Mouse (Mus musculus): Measurements from ENCODE around the gene Jdp2. TPM values are rescaled to one million over a fixed set of nuclear protein-coding genes. Genes with fewer than 3 reads are reported as not detected.

The Jdp2 gene
- polyA plus RNA-seq, 1 experiment from 2014 or later: 0.56 TPM

DNA sequence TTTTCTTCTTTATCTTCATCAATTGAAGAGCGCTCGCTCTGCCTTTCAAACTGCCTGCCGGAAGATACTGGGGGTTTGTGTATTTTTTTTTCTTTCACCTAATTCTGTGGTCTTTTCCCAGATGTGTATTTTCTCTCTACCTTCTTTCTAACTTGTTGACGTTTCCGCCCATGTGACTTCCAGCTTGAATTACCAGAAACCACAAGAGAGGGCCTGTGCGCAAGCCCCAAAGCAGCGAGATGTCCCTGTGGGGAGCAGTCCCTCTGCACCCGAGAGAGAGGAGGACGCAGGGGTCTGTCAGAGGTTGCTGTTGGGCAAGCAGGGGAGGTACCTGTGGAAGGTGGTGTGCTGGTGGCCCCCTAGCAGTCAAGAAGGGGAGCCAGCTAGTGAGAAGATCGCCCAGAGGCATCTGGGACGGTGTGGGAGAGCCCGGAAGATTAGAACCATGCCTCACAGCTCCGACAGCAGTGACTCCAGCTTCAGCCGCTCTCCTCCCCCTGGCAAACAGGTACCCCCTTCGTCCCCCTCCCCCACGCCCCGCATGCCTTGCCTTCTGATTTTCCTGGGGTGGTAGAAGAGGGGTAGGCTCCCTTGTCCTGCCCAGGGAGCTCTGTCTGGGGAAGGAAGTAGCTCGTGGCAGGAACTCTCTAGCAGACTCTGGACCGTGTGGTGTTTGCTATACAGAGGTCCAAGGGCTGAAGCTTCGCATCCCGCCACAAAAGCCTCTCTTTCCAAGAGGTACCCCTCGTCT is 87.8 kb downstream of the Jdp2 start, which contains the start of gene Batf:
TSS of gene Batf (plus strand) at position 204 of the 751 bp plus-strand sequence.
- ATAC-seq: no peak

DNA sequence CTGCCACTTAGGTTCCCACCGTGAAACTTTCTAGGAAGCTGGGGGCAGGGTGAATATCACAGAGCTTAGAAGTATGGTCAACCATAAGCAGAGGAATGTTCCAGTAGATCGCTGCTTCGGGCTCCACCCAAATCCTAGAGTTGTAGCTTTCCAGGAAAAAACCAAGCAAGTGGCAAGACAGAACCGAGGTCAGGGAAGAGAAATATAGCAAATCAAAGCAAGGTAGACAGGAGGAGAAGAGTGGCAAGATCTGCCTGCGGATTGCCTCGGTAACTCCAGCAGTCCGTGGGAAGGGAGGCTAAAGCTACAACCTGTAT is 88.3 kb downstream of the Jdp2 start:
- H3K36me3 ChIP-seq (ENCODE audit: control insufficient read depth, insufficient read depth): no peaks in the 10 kb centered on the region
- no peak overlapping the region for H3K4me2 ChIP-seq (ENCODE audit: low read length)
- no peak overlapping the region for H3K27ac ChIP-seq (ENCODE audit: low read length)
- WGBS: 87% methylated on average over 7 of the region's 7 CpGs
- H3K4me3 ChIP-seq (replicated peaks; ENCODE audit: low read length): no peak overlapping the region
- H3K9ac ChIP-seq (replicated peaks; ENCODE audit: low read depth, low read length): no peak overlapping the region
- no peaks in the 10 kb centered on the region for H3K4me1 ChIP-seq (replicated peaks; ENCODE audit: control insufficient read depth, insufficient read depth, low read length)
- ATAC-seq: no peak
- H3K27me3 ChIP-seq (replicated peaks; ENCODE audit: control insufficient read depth, insufficient read depth, low read length): no peaks in the 10 kb centered on the region
- no peaks in the 10 kb centered on the region for H3K9me3 ChIP-seq (ENCODE audit: control insufficient read depth, low read length)

More for the DNA sequence above, 87.8 kb downstream of the Jdp2 start, which contains the start of gene Batf:
- WGBS: 50% methylated on average over 22 of the region's 22 CpGs
- H3K9ac ChIP-seq (replicated peaks; ENCODE audit: low read depth, low read length): no peak within 1 kb of the TSS
- no peaks in the 10 kb centered on the region for H3K4me1 ChIP-seq (replicated peaks; ENCODE audit: control insufficient read depth, insufficient read depth, low read length)
- no peak within 1 kb of the TSS for H3K4me3 ChIP-seq (replicated peaks; ENCODE audit: low read length)
- H3K27me3 ChIP-seq (replicated peaks; ENCODE audit: control insufficient read depth, insufficient read depth, low read length): no peaks in the 10 kb centered on the region
- H3K36me3 ChIP-seq (ENCODE audit: control insufficient read depth, insufficient read depth): no peaks in the 10 kb centered on the region
- H3K9me3 ChIP-seq (ENCODE audit: control insufficient read depth, low read length): no peaks in the 10 kb centered on the region
- 0 out of 2 replicates have a peak within 1 kb of the TSS, but pooled peaks have one; percentile 7 for H3K4me2 ChIP-seq (ENCODE audit: low read length)
- H3K27ac ChIP-seq (ENCODE audit: low read length): no peak within 1 kb of the TSS

DNA sequence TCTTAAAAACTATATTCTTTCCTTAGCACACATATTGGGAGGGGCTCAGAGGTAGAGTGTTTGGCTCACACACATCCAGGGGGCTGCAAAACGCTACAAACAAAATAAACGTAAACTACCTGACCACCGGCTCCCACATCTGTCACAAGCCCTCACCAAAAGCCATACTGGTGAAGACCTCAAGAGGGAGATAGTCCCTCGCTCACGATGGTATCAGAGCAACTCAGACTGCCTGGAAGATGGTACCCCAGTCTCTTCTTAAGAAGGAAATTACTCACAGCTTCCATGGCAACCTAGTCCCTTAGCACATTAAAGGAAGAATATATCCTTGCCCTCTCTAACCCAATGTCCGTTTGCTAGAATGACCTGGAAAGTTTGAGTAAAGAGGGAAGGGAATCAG is 89.0 kb downstream of the Jdp2 start:
- H3K27me3 ChIP-seq (replicated peaks; ENCODE audit: control insufficient read depth, insufficient read depth, low read length): no peaks in the 10 kb centered on the region
- H3K27ac ChIP-seq (ENCODE audit: low read length): no peak overlapping the region
- WGBS: 73% methylated on average over 6 of the region's 6 CpGs
- H3K4me1 ChIP-seq (replicated peaks; ENCODE audit: control insufficient read depth, insufficient read depth, low read length): no peaks in the 10 kb centered on the region
- H3K9ac ChIP-seq (replicated peaks; ENCODE audit: low read depth, low read length): no peak overlapping the region
- H3K36me3 ChIP-seq (ENCODE audit: control insufficient read depth, insufficient read depth): no peaks in the 10 kb centered on the region
- H3K9me3 ChIP-seq (ENCODE audit: control insufficient read depth, low read length): no peaks in the 10 kb centered on the region
- no peak overlapping the region for H3K4me2 ChIP-seq (ENCODE audit: low read length)
- H3K4me3 ChIP-seq (replicated peaks; ENCODE audit: low read length): no peak overlapping the region
- ATAC-seq: no peak

Other genes starting within 250 kb of the Jdp2 start
- gene Tmed10, start 224.2 kb upstream of the Jdp2 start, polyA plus RNA-seq (2015; fragmentation: Nextera tagmentation; extraction: Ambion mirVana): 150 and 175 TPM in 2 replicates
- 1.9 and 2.4 TPM in 2 replicates for gene Fos, start 125.1 kb upstream of the Jdp2 start, polyA plus RNA-seq (2015; fragmentation: Nextera tagmentation; extraction: Ambion mirVana)
- 0.75 and 1.2 TPM in 2 replicates for gene Batf, start 87.6 kb downstream of the Jdp2 start, polyA plus RNA-seq (2015; fragmentation: Nextera tagmentation; extraction: Ambion mirVana)
- gene Flvcr2, start 147.5 kb downstream of the Jdp2 start, polyA plus RNA-seq (2015; fragmentation: Nextera tagmentation; extraction: Ambion mirVana): 4.2 and 4.9 TPM in 2 replicates
- 106 TPM in 2 replicates for gene Erg28, start 225.5 kb downstream of the Jdp2 start, polyA plus RNA-seq (2015; fragmentation: Nextera tagmentation; extraction: Ambion mirVana)
- 15.0 and 15.9 TPM in 2 replicates for gene Ttll5, start 225.6 kb downstream of the Jdp2 start, polyA plus RNA-seq (2015; fragmentation: Nextera tagmentation; extraction: Ambion mirVana)